Mouse (Mus musculus): Measurements from ENCODE around the gene Trim13. TPM values are rescaled to one million over a fixed set of nuclear protein-coding genes. Genes with fewer than 3 reads are reported as not detected.

The Trim13 gene
- 9.0 TPM for polyA plus RNA-seq (2017; shearing (Covaris generic))

GRCm38 (mm10) chr14:61597968-61598367 lies at the start of gene Trim13:
Gene Trim13 (plus strand): TSS chr14:61598247.

DNA sequence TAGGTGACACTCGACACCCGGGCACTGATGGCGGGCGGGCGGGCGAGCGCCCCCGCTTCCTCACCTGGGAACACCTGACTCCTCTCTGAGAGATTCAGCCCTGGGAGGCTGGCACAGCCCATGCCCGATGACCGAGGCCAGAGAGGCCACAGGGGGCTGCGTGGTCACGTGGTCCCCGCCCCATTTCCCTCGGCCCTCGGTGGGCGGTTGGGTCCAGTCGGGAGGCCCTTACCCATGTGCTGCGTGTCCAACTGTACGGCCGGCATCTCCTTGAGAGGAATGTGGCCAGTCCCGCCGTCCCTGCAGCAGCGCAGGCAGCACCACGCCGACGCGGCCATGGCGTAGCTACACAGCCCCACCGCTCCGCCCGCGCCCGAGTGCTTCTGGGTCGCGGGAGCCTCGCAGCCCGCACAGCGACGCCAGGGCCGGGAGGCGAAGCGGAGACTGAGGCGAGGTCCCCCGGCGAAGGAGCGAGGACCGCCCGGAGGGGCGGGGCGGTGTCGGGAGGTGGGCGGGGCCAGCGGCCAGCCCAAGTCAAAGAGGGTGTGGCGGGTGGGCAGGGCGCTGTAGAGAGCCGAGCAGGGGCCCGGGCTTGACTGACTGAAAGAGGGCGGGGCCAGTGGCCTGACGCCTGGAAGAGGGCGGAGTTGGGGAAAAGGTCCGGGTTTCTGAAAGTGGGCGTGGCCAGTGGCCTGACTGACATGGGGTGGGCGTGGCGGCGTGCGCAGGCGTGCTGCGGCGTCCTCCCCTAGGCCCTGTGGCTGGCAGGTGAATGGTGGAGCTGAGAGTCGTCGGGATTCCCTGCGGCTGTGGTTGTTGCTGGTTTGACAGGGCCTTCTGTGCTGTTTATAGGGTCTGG lies 41.5 kb upstream of the Trim13 start, which contains the start of gene Spryd7:
Gene Spryd7 (minus strand): TSS at position 598 of the 859 bp plus-strand sequence.

DNA sequence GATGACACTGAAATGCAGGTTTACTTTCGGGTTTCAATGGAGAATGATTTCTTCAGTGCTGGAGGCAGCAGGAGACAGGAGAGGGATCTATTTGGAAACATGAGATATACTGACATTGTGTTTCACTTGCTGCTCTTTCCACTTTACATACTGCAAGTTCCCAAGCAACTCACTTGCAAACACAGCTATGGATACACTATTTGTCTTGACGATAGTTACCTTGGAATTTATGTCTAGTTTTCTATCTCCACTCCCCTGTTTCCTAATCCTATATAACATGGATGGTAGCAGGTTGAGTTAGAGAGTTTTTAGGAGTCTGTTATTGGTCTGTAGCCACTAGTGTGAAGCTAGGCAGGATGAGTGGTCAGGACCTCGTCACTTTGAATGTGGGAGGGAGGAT lies 9.1 kb downstream of the Trim13 start, which contains the start of gene Kcnrg:
Gene Kcnrg (plus strand): TSS at position 301 of the 400 bp plus-strand sequence.

Other genes starting within 250 kb of the Trim13 start
- gene Ebpl, start 237.8 kb upstream of the Trim13 start, polyA plus RNA-seq (2017; shearing (Covaris generic)) = 17.7 TPM
- gene Kpna3, start 158.4 kb upstream of the Trim13 start, polyA plus RNA-seq (2017; shearing (Covaris generic)) = 40.6 TPM
- 12.6 TPM for gene Spryd7, start 41.4 kb upstream of the Trim13 start, polyA plus RNA-seq (2017; shearing (Covaris generic))
- gene Kcnrg, start 9.2 kb downstream of the Trim13 start, polyA plus RNA-seq (2017; shearing (Covaris generic)) = 0.34 TPM

Measured in CD4-positive, CD25-positive, alpha-beta regulatory T cell (primary cell).